Mouse (Mus musculus): ENCODE measurements around the gene Ptch1.

Ptch1 gene

GRCm38 (mm10) chr13:63529602-63530370, 43.6 kb downstream of the Ptch1 start:
- DNase-seq: no peak

GRCm38 (mm10) chr13:63528852-63529251, 44.5 kb downstream of the Ptch1 start:
- DNase-seq: no peak

- DNase-seq: peak; percentile 91
These were observed 45.2 kb downstream of the Ptch1 start for GRCm38 (mm10) chr13:63528164-63528675.

- no peak for DNase-seq
These were observed 47.7 kb downstream of the Ptch1 start for GRCm38 (mm10) chr13:63525571-63526197.

GRCm38 (mm10) chr13:63524608-63525570, 48.5 kb downstream of the Ptch1 start:
- no peak for DNase-seq

GRCm38 (mm10) chr13:63524061-63524460, 49.3 kb downstream of the Ptch1 start:
- DNase-seq: no peak

- DNase-seq: no peak
These were observed 50.6 kb downstream of the Ptch1 start for GRCm38 (mm10) chr13:63522832-63523231.

- peak; percentile 89 for DNase-seq
These were observed 53.3 kb downstream of the Ptch1 start for GRCm38 (mm10) chr13:63520110-63520509.

- DNase-seq: no peak
These were observed 56.9 kb downstream of the Ptch1 start for GRCm38 (mm10) chr13:63516535-63516934.

GRCm38 (mm10) chr13:63515542-63515941, 57.9 kb downstream of the Ptch1 start:
- no peak for DNase-seq

GRCm38 (mm10) chr13:63514931-63515360, 58.5 kb downstream of the Ptch1 start:
- no peak for DNase-seq

- no peak for DNase-seq
These were observed 59.9 kb downstream of the Ptch1 start for GRCm38 (mm10) chr13:63513374-63514098.

GRCm38 (mm10) chr13:63512411-63512810, 61.0 kb downstream of the Ptch1 start:
- DNase-seq: no peak

- DNase-seq: no peak
These were observed 65.6 kb downstream of the Ptch1 start for GRCm38 (mm10) chr13:63507821-63508220.

GRCm38 (mm10) chr13:63507001-63507556, 66.3 kb downstream of the Ptch1 start:
- no peak for DNase-seq

- DNase-seq: no peak
These were observed 67.0 kb downstream of the Ptch1 start for GRCm38 (mm10) chr13:63506364-63506763.

- no peak for DNase-seq
These were observed 71.0 kb downstream of the Ptch1 start for GRCm38 (mm10) chr13:63502391-63502790.

GRCm38 (mm10) chr13:63499489-63499888, 73.9 kb downstream of the Ptch1 start:
- no peak for DNase-seq

- peak; percentile 84 for DNase-seq
These were observed 76.5 kb downstream of the Ptch1 start, which contains the start of gene Fancc for GRCm38 (mm10) chr13:63496646-63497582. Gene Fancc, minus strand, starts transcription at chr13:63497278.

GRCm38 (mm10) chr13:63487707-63488042, 85.7 kb downstream of the Ptch1 start:
- peak; percentile 71 for DNase-seq

Data from heart, adult 11 months (tissue).